Mouse (Mus musculus) MEL (cell line): ENCODE results near the gene Polr3gl. TPM values are rescaled to one million over a fixed set of nuclear protein-coding genes. Genes with fewer than 3 reads are reported as not detected.

Experiments used
- DNase-seq: peaks from one replicate; pipeline ENCODE4 v3.0.0; 2011; ENCODE audit warnings: low read depth, low spot score
- H3K27ac ChIP-seq: 2 replicates; pipeline ENCODE4 v1.5.1; 2012; ENCODE audit warnings: low read depth, mild to moderate bottlenecking, control low read depth, low read length, moderate library complexity; ENCODE audit not compliant: control insufficient read depth
- H3K27me3 ChIP-seq, 2 experiments: fragments of 150-350 bp in 1 of 2; sonication (generic) in 1 of 2; 2 replicates each; pipeline ENCODE4 v1.6.1; 2012; ENCODE audit warnings: low read length in 2 of 2, mild to moderate bottlenecking in 2 of 2, improper control_type of control experiment in 1 of 2, moderate library complexity in 1 of 2; ENCODE audit not compliant: insufficient read depth in 2 of 2, control insufficient read depth in 1 of 2
- H3K36me3 ChIP-seq, 2 experiments: 2 replicates each; pipeline ENCODE4 v1.6.1; 2012 to 2014; ENCODE audit warnings: low read length in 2 of 2, improper control_type of control experiment in 1 of 2, inconsistent platforms in 1 of 2, mild to moderate bottlenecking in 1 of 2; ENCODE audit not compliant: insufficient read depth in 2 of 2, control insufficient read depth in 1 of 2
- H3K4me1 ChIP-seq, 2 experiments: fragments of 150-350 bp in 1 of 2; sonication (generic) in 1 of 2; 2 replicates each; pipeline ENCODE4 v1.6.1; 2012; ENCODE audit warnings: low read length in 2 of 2, improper control_type of control experiment in 1 of 2, mild to moderate bottlenecking in 1 of 2; ENCODE audit not compliant: insufficient read depth in 2 of 2, control insufficient read depth in 1 of 2
- H3K4me3 ChIP-seq, 2 experiments: fragments of 150-350 bp in 1 of 2; sonication (generic) in 1 of 2; 2 replicates each; pipeline ENCODE4 v1.5.1; 2012; ENCODE audit warnings: low read depth in 2 of 2, low read length in 2 of 2, mild to moderate bottlenecking in 2 of 2, moderate library complexity in 2 of 2, control low read depth in 1 of 2, improper control_type of control experiment in 1 of 2; ENCODE audit not compliant: control insufficient read depth in 1 of 2, insufficient read depth in 1 of 2
- H3K79me2 ChIP-seq: 2 replicates; pipeline ENCODE4 v1.6.1; 2012; ENCODE audit warnings: mild to moderate bottlenecking, low read length, moderate library complexity; ENCODE audit not compliant: control insufficient read depth, poor library complexity, insufficient read depth
- H3K9ac ChIP-seq: 2 replicates; pipeline ENCODE4 v1.6.1; 2012; ENCODE audit warnings: low read depth, mild to moderate bottlenecking, control low read depth, low read length, moderate library complexity; ENCODE audit not compliant: control insufficient read depth, poor library complexity, severe bottlenecking
- H3K9me3 ChIP-seq: fragments of 150-350 bp; sonication (generic); replicated peaks from 2 replicates; pipeline ENCODE4 v1.6.1; 2012; ENCODE audit warnings: mild to moderate bottlenecking, low read length, improper control_type of control experiment, moderate library complexity; ENCODE audit not compliant: insufficient read depth
- CTCF ChIP-seq, 3 experiments: IDR thresholded peaks in 2 of 3; conservative IDR thresholded peaks in 1 of 3; 2 replicates each; pipeline ENCODE4 v1.5.1; 2011 to 2012; ENCODE audit warnings: low read length in 3 of 3, low read depth in 2 of 3, mild to moderate bottlenecking in 2 of 3, improper control_type of control experiment in 1 of 3, inconsistent platforms in 1 of 3, mixed read lengths in 1 of 3, moderate library complexity in 1 of 3; ENCODE audit not compliant: control insufficient read depth in 1 of 3, insufficient read depth in 1 of 3, poor library complexity in 1 of 3, severe bottlenecking in 1 of 3
- ELF1 ChIP-seq: IDR thresholded peaks from 2 replicates; pipeline ENCODE4 v1.6.1; 2014; ENCODE audit warnings: low read depth, mild to moderate bottlenecking, inconsistent platforms, low read length, improper control_type of control experiment, moderate library complexity
- ETS1 ChIP-seq: IDR thresholded peaks from 2 replicates; pipeline ENCODE4 v1.6.1; 2012; ENCODE audit warnings: low read depth, mild to moderate bottlenecking, inconsistent platforms, low read length, improper control_type of control experiment, moderate library complexity
- JUND ChIP-seq: IDR thresholded peaks from 2 replicates; pipeline ENCODE4 v1.6.1; 2011; ENCODE audit warnings: low read depth, mild to moderate bottlenecking, improper control_type of control experiment, low read length
- KAT2A ChIP-seq: conservative IDR thresholded peaks from 2 replicates; pipeline ENCODE4 v1.6.1; 2012; ENCODE audit warnings: low read depth, low read length, improper control_type of control experiment, inconsistent platforms
- MAFK ChIP-seq: IDR thresholded peaks from 2 replicates; pipeline ENCODE4 v1.6.1; 2011; ENCODE audit warnings: low read depth, mild to moderate bottlenecking, low read length, improper control_type of control experiment, borderline replicate concordance
- MAZ ChIP-seq: IDR thresholded peaks from 2 replicates; pipeline ENCODE4 v1.6.1; 2012; ENCODE audit warnings: low read depth, mild to moderate bottlenecking, inconsistent platforms, low read length, improper control_type of control experiment
- NRF1 ChIP-seq: IDR thresholded peaks from 2 replicates; pipeline ENCODE4 v1.6.1; 2014; ENCODE audit warnings: low read depth, mild to moderate bottlenecking, inconsistent platforms, low read length, improper control_type of control experiment, moderate library complexity; ENCODE audit not compliant: poor library complexity, insufficient read depth, severe bottlenecking
- POLR2A ChIP-seq, 2 experiments: IDR thresholded peaks; 2 replicates each; pipeline ENCODE4 v1.6.1; 2011 to 2012; ENCODE audit warnings: low read length in 2 of 2, mild to moderate bottlenecking in 2 of 2, control low read depth in 1 of 2, improper control_type of control experiment in 1 of 2, low read depth in 1 of 2, moderate library complexity in 1 of 2; ENCODE audit not compliant: control insufficient read depth in 1 of 2, insufficient read depth in 1 of 2, poor library complexity in 1 of 2
- POLR2AphosphoS5 ChIP-seq: IDR thresholded peaks from 2 replicates; pipeline ENCODE4 v1.6.1; 2012; ENCODE audit warnings: low read depth, borderline replicate concordance, mild to moderate bottlenecking, inconsistent platforms, low read length, moderate library complexity, mixed read lengths
- SIN3A ChIP-seq: IDR thresholded peaks from 2 replicates; pipeline ENCODE4 v1.6.1; 2012; ENCODE audit warnings: low read length, improper control_type of control experiment, inconsistent platforms
- SMC3 ChIP-seq: IDR thresholded peaks from 2 replicates; pipeline ENCODE4 v1.6.1; 2011; ENCODE audit warnings: low read depth, low read length, improper control_type of control experiment
- TAL1 ChIP-seq: IDR thresholded peaks from 2 replicates; pipeline ENCODE4 v1.6.1; 2012; ENCODE audit warnings: mild to moderate bottlenecking, inconsistent platforms, low read length, moderate library complexity, mixed read lengths
- ZC3H11A ChIP-seq: IDR thresholded peaks from 2 replicates; pipeline ENCODE4 v1.6.1; 2012; ENCODE audit warnings: low read depth, mild to moderate bottlenecking, inconsistent platforms, low read length, improper control_type of control experiment
- ZKSCAN1 ChIP-seq: IDR thresholded peaks from 2 replicates; pipeline ENCODE4 v1.6.1; 2012; ENCODE audit warnings: low read depth, mild to moderate bottlenecking, inconsistent platforms, low read length, improper control_type of control experiment, moderate library complexity
- ZMIZ1 ChIP-seq: IDR thresholded peaks from 2 replicates; pipeline ENCODE4 v1.6.1; 2012; ENCODE audit warnings: low read depth, mild to moderate bottlenecking, inconsistent platforms, low read length, improper control_type of control experiment, moderate library complexity
- ZNF384 ChIP-seq: IDR thresholded peaks from 2 replicates; pipeline ENCODE4 v1.6.1; 2012; ENCODE audit warnings: low read depth, mild to moderate bottlenecking, inconsistent platforms, low read length, improper control_type of control experiment
- polyA plus RNA-seq, 2 experiments: library from polyadenylated mRNA; stranded (reverse) in 1 of 2; unstranded in 1 of 2; fragments of >175 nt in 1 of 2; fragments of >200 nt in 1 of 2; gene quantifications; 2 replicates each; pipeline versions ENCODE4 v1.2.1 to v1.2.4; 2012; ENCODE audit warnings: low replicate concordance in 2 of 2, low read depth in 1 of 2; ENCODE audit not compliant: insufficient read length in 2 of 2, insufficient read depth in 1 of 2, missing spikeins in 1 of 2
- total RNA-seq: library from RNA; depleted of rRNA; stranded (reverse); fragments of 300-350 nt; gene quantifications from 2 replicates; pipeline ENCODE4 v1.2.3, GENCODE M21; 2012

The Polr3gl gene
- total and polyA plus RNA-seq, 3 experiments, result 31.1 to 39.8 TPM; not detected in 1

- Histone ChIP-seq H3K27ac (no peak overlapping the region), H3K4me3 (no peak overlapping the region), H3K36me3 (peaks cover 11 to 36% of the 10 kb centered on the region in 2 experiments), H3K9ac (no peak overlapping the region), H3K4me1 (peaks cover 14 to 38% of the 10 kb centered on the region in 2 experiments), H3K9me3 (no peaks in the 10 kb centered on the region), H3K79me2 (peaks cover 36% of the 10 kb centered on the region), H3K27me3 (no peaks in the 10 kb centered on the region)
- TF ChIP-seq CTCF (IDR thresholded peaks at IDR 0.05 in 2 of 3, conservative IDR thresholded peaks at IDR 0.05 in 1 of 3; ENCODE audit: control insufficient read depth in 1 of 3, insufficient read depth in 1 of 3, low read depth in 2 of 3, low read length in 3 of 3, poor library complexity in 1 of 3, severe bottlenecking in 1 of 3), result no peak
- TF ChIP-seq JUND, result no peak
- no peak for TF ChIP-seq ELF1
- no peak for TF ChIP-seq ETS1
- no peak for TF ChIP-seq TAL1
- no peak for TF ChIP-seq KAT2A
- TF ChIP-seq SIN3A, result no peak
- no peak for TF ChIP-seq POLR2A (IDR thresholded peaks at IDR 0.05; ENCODE audit: control insufficient read depth in 1 of 2, insufficient read depth in 1 of 2, low read depth in 1 of 2, low read length in 2 of 2, poor library complexity in 1 of 2)
- TF ChIP-seq MAZ, result no peak
- TF ChIP-seq POLR2AphosphoS5, result no peak; the same call in 1 of the 2 replicates
- TF ChIP-seq MAFK, result no peak
- no peak for TF ChIP-seq ZMIZ1
- no peak for TF ChIP-seq ZKSCAN1
- TF ChIP-seq NRF1, result no peak
- TF ChIP-seq ZC3H11A, result no peak
- TF ChIP-seq SMC3, result no peak
- peak; percentile 55 for DNase-seq
These were observed 30.7 kb downstream of the Polr3gl start for GRCm38 (mm10) chr3:96563267-96563666.

GRCm38 (mm10) chr3:96561946-96562681, 31.9 kb downstream of the Polr3gl start:
- no peak for TF ChIP-seq TAL1
- peak; percentile 95; the same call in 1 of the 2 replicates for TF ChIP-seq POLR2AphosphoS5
- no peak for TF ChIP-seq SIN3A
- TF ChIP-seq ELF1, result no peak
- no peak for TF ChIP-seq ZNF384
- peak overlapping the region in 1 of 2 experiments; percentile 20; a peak in 1 of 4 replicates for H3K4me3 ChIP-seq
- H3K27ac ChIP-seq, result peak overlapping the region; percentile 25; the same call in 1 of the 2 replicates
- H3K4me1 ChIP-seq, result peaks cover 14 to 36% of the 10 kb centered on the region in 2 experiments
- H3K27me3 ChIP-seq, result no peaks in the 10 kb centered on the region
- H3K9me3 ChIP-seq, result no peaks in the 10 kb centered on the region
- H3K79me2 ChIP-seq, result peaks cover 45% of the 10 kb centered on the region
- H3K36me3 ChIP-seq, result peaks cover 11 to 36% of the 10 kb centered on the region in 2 experiments
- DNase-seq, result peak; percentile 77
- H3K9ac ChIP-seq, result peak overlapping the region; percentile 30
